ENCODE assay signal across 9 mouse cellular contexts in genomic region chr16:30530815-30531214, GRCm38 (mm10). TPM values are rescaled to one million over a fixed set of nuclear protein-coding genes. Genes with fewer than 3 reads are reported as not detected.
A peak's percentile ranks its signal among the peaks of the same experiment; 100 is the strongest.
DNase-seq lines count a peak whose midpoint lies in the region; ATAC-seq and TF ChIP-seq lines count a peak whose summit lies in the region.
"Had no signal": no experiment of that assay in that cellular context is flagged by ENCODE, and none has a peak within 500 bp of the region (broad histone marks: within the 10 kb centered on the region; RNA-seq: fewer than 3 reads in every experiment).

No protein-coding gene starts in this region.

- WGBS in hindbrain, embryonic 14.5 days, result 50% methylated on average over 4 of the region's 4 CpGs
- 41% methylated on average over 4 of the region's 4 CpGs for WGBS in hindbrain, embryonic 13.5 days
- 66% methylated on average over 4 of the region's 4 CpGs for WGBS in spleen, adult 2 months
- 64% methylated on average over 4 of the region's 4 CpGs for WGBS in bone marrow, adult 2 months

- H3K4me1 ChIP-seq in hindbrain, embryonic 14.5 days (replicated peaks; ENCODE audit: control insufficient read depth, insufficient read depth, low read length), result no peaks in the 10 kb centered on the region
- H3K4me1 ChIP-seq in hindbrain, embryonic 13.5 days (replicated peaks), result no peaks in the 10 kb centered on the region
- H3K4me1 ChIP-seq in spleen, adult 2 months (ENCODE audit: control insufficient read depth, insufficient read depth, insufficient read length), result peaks cover 10% of the 10 kb centered on the region; the same call in 1 of the 2 replicates
- peaks cover 2% of the 10 kb centered on the region; the same call in 1 of the 2 replicates for H3K4me1 ChIP-seq in bone marrow, adult 2 months (ENCODE audit: control insufficient read depth, insufficient read depth, low read length)

- H3K27me3 ChIP-seq in hindbrain, embryonic 14.5 days (ENCODE audit: control insufficient read depth, insufficient read depth, low read length), result no peaks in the 10 kb centered on the region
- H3K27me3 ChIP-seq in hindbrain, embryonic 13.5 days, result no peaks in the 10 kb centered on the region
- H3K27me3 ChIP-seq in spleen, adult 2 months (ENCODE audit: control insufficient read depth, insufficient read depth, low read length), result no peaks in the 10 kb centered on the region
- no peaks in the 10 kb centered on the region for H3K27me3 ChIP-seq in splenic B cell, adult 2 months (ENCODE audit: control insufficient read depth, insufficient read depth, low read length, poor library complexity, severe bottlenecking)

- no peak for TF ChIP-seq POLR2A in spleen, adult 2 months (IDR thresholded peaks at IDR 0.05; ENCODE audit: low read depth, low read length)
- no peak for TF ChIP-seq POLR2A in bone marrow, adult 2 months (IDR thresholded peaks at IDR 0.05; ENCODE audit: borderline replicate concordance, control insufficient read depth, low read depth, low read length)

- H3K27ac ChIP-seq in hindbrain, embryonic 14.5 days, result no peak overlapping the region
- H3K27ac ChIP-seq in hindbrain, embryonic 13.5 days, result no peak overlapping the region
- no peak overlapping the region for H3K27ac ChIP-seq in spleen, adult 2 months (ENCODE audit: insufficient read depth, low read length)
- no peak overlapping the region for H3K27ac ChIP-seq in bone marrow, adult 2 months (ENCODE audit: control insufficient read depth, insufficient read depth, low read depth, low read length, poor library complexity)

- no peak overlapping the region for H3K4me2 ChIP-seq in hindbrain, embryonic 14.5 days (replicated peaks)
- no peak overlapping the region for H3K4me2 ChIP-seq in hindbrain, embryonic 13.5 days

- no peaks in the 10 kb centered on the region for H3K9me3 ChIP-seq in hindbrain, embryonic 14.5 days (ENCODE audit: control insufficient read depth, low read length)
- H3K9me3 ChIP-seq in hindbrain, embryonic 13.5 days, result no peaks in the 10 kb centered on the region

- no peak overlapping the region for H3K9ac ChIP-seq in hindbrain, embryonic 14.5 days
- H3K9ac ChIP-seq in hindbrain, embryonic 13.5 days, result no peak overlapping the region

- DNase-seq in hindbrain, embryonic 14.5 days (ENCODE audit: low spot score), result peak; percentile 51
- no peak for DNase-seq in spleen, adult 2 months (ENCODE audit: low read depth in 1 of 2, low spot score in 2 of 2)
- no peak for DNase-seq in spleen, adult 18-20 months
- peak; percentile 35 for DNase-seq in splenic B cell, adult 2 months (ENCODE audit: low read depth, low spot score)
- no peak for DNase-seq in urinary bladder, postnatal 14 days (ENCODE audit: low spot score)
- no peak for DNase-seq in adrenal gland, adult 18-20 months (ENCODE audit: low spot score in 2 of 2)

- H3K36me3 ChIP-seq in hindbrain, embryonic 14.5 days (replicated peaks; ENCODE audit: control insufficient read depth, insufficient read depth), result peaks cover 55% of the 10 kb centered on the region
- H3K36me3 ChIP-seq in hindbrain, embryonic 13.5 days, result peaks cover 59% of the 10 kb centered on the region
- no peaks in the 10 kb centered on the region for H3K36me3 ChIP-seq in spleen, adult 2 months (ENCODE audit: control insufficient read depth, insufficient read depth, low read length)
- no peaks in the 10 kb centered on the region for H3K36me3 ChIP-seq in splenic B cell, adult 2 months (ENCODE audit: control insufficient read depth, insufficient read depth, low read length, poor library complexity, severe bottlenecking)

- H3K4me3 ChIP-seq in hindbrain, embryonic 14.5 days (replicated peaks; ENCODE audit: low read length), result no peak overlapping the region
- H3K4me3 ChIP-seq in hindbrain, embryonic 13.5 days, result no peak overlapping the region
- H3K4me3 ChIP-seq in spleen, adult 2 months (ENCODE audit: extremely low read depth, insufficient read depth, insufficient read length), result no peak overlapping the region
- no peak overlapping the region for H3K4me3 ChIP-seq in bone marrow, adult 2 months (replicated peaks; ENCODE audit: control insufficient read depth, low read depth, low read length)
- H3K4me3 ChIP-seq: erythroblast, embryonic 14.5 days had no signal

- ATAC-seq in hindbrain, embryonic 14.5 days (ENCODE audit: low FRiP score), result no peak
- ATAC-seq in hindbrain, embryonic 13.5 days (ENCODE audit: low FRiP score), result no peak

- 0 out of 2 replicates have a peak, but pooled peaks have one; percentile 4 for TF ChIP-seq CTCF in spleen, adult 2 months (IDR thresholded peaks at IDR 0.05; ENCODE audit: extremely low read depth, insufficient read depth, insufficient read length, insufficient replicate concordance)
- TF ChIP-seq CTCF in bone marrow, adult 2 months (IDR thresholded peaks at IDR 0.05; ENCODE audit: control insufficient read depth, insufficient read depth, low read length), result peak; percentile 49

RNA-seq across cellular contexts. Expression of gene Tmem44, which starts 19.8 kb away (rescaled TPM):
- polyA plus RNA-seq in hindbrain, embryonic 14.5 days (2014; fragmentation: Nextera tagmentation; extraction: Ambion mirVana), result 63.9 and 76.4 TPM in 2 replicates
- 73.7 and 82.8 TPM in 2 replicates for polyA plus RNA-seq in hindbrain, embryonic 13.5 days (2015; fragmentation: Nextera tagmentation; extraction: Ambion mirVana)
- 2.7 and 3.5 TPM in 2 replicates for polyA plus RNA-seq in spleen, adult 2 months (2012; rRNA removed)
- polyA plus RNA-seq in bone marrow, adult 2 months (2011; ENCODE audit: insufficient read depth, insufficient read length, low replicate concordance, missing spikeins), result 4.3 and 7.6 TPM in 2 replicates
- 1 to 10 TPM; 3.7 to 4.2 TPM for total RNA-seq in adrenal gland, adult 18-20 months (2021)

RNA-seq across cellular contexts. Expression of gene Lsg1, which starts 56.6 kb away (rescaled TPM):
- polyA plus RNA-seq in hindbrain, embryonic 14.5 days (2014; fragmentation: Nextera tagmentation; extraction: Ambion mirVana), result 44.3 and 50.0 TPM in 2 replicates
- polyA plus RNA-seq in hindbrain, embryonic 13.5 days (2015; fragmentation: Nextera tagmentation; extraction: Ambion mirVana), result 59.8 and 60.3 TPM in 2 replicates
- polyA plus RNA-seq in spleen, adult 2 months (2012; rRNA removed), result 9.6 and 10.2 TPM in 2 replicates
- 9.3 and 17.5 TPM in 2 replicates for polyA plus RNA-seq in bone marrow, adult 2 months (2011; ENCODE audit: insufficient read depth, insufficient read length, low replicate concordance, missing spikeins)
- 10 to 100 TPM; 38.5 to 39.5 TPM for total RNA-seq in adrenal gland, adult 18-20 months (2021)

Comparison
In these comparisons a context has a peak if more than half of its experiments do, and no peak if none do; other contexts are left out.
1. DNase-seq: peak in hindbrain, embryonic 14.5 days (single experiment) and splenic B cell, adult 2 months (single experiment); none in spleen, adult 2 months (0 of 2), spleen, adult 18-20 months (0 of 2), urinary bladder, postnatal 14 days (single experiment) and adrenal gland, adult 18-20 months (0 of 2).